ENCODE assay signal across 8 mouse cellular contexts in the genomic region with DNA sequence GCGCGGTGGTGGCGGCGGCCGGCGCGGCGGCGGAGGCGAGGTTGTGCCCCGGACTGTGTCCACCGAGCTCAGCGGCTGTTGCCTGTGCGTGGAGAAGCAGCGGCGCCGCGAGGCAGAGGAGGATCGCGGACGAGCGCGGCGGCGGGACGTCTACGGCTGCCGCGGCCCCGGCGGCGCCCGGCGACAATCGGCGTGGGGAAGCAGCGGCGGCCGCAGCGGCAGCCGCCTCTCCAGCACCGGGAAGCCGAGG. TPM values are rescaled to one million over a fixed set of nuclear protein-coding genes. Genes with fewer than 3 reads are reported as not detected.
DNase-seq lines count a peak whose midpoint lies in the region; ATAC-seq and TF ChIP-seq lines count a peak whose summit lies in the region.

A gene (plus strand): TSS at position 15 of the 250 bp plus-strand sequence.

- no peak for TF ChIP-seq CTCF in thymus, adult 2 months (IDR thresholded peaks at IDR 0.05; ENCODE audit: borderline replicate concordance, control insufficient read depth, extremely low read depth, insufficient read depth, low read length, poor library complexity)

- H3K9ac ChIP-seq in limb, embryonic 15.5 days: peak within 1 kb of the TSS; percentile 85
- H3K9ac ChIP-seq in stomach, embryonic 15.5 days: peak within 1 kb of the TSS; percentile 73

- peaks cover 4% of the 10 kb centered on the region for H3K4me1 ChIP-seq in thymus, adult 2 months (replicated peaks; ENCODE audit: control insufficient read depth, insufficient read depth, low read length)
- peaks cover 17% of the 10 kb centered on the region for H3K4me1 ChIP-seq in limb, embryonic 15.5 days
- no peaks in the 10 kb centered on the region; the same call in 1 of the 2 replicates for H3K4me1 ChIP-seq in stomach, embryonic 15.5 days

- H3K36me3 ChIP-seq in thymus, adult 2 months (ENCODE audit: control insufficient read depth, insufficient read depth, low read length): no peaks in the 10 kb centered on the region
- no peaks in the 10 kb centered on the region for H3K36me3 ChIP-seq in limb, embryonic 15.5 days
- no peaks in the 10 kb centered on the region for H3K36me3 ChIP-seq in stomach, embryonic 15.5 days

- H3K27ac ChIP-seq in thymus, adult 2 months (ENCODE audit: control insufficient read depth, insufficient read depth, low read length): no peak within 1 kb of the TSS
- H3K27ac ChIP-seq in limb, embryonic 15.5 days: peak within 1 kb of the TSS; percentile 96
- H3K27ac ChIP-seq in stomach, embryonic 15.5 days: peak within 1 kb of the TSS; percentile 96

- peak within 1 kb of the TSS; percentile 74 for H3K4me2 ChIP-seq in limb, embryonic 15.5 days
- peak within 1 kb of the TSS; percentile 67 for H3K4me2 ChIP-seq in stomach, embryonic 15.5 days

- TF ChIP-seq POLR2A in thymus, adult 2 months (IDR thresholded peaks at IDR 0.05; ENCODE audit: control insufficient read depth, extremely low read depth, insufficient read depth, low read length, poor library complexity): no peak

- intact Hi-C loops in heart, postnatal 36 days (cut with DNase I): loop anchor here (2.0 to 10.0 kb wide), 4 partner anchors 35 to 785 kb away; no protein-coding TSS in a partner anchor

- H3K27me3 ChIP-seq in thymus, adult 2 months (ENCODE audit: control insufficient read depth, insufficient read depth, low read length): peaks cover 4% of the 10 kb centered on the region; the same call in 1 of the 2 replicates
- H3K27me3 ChIP-seq in limb, embryonic 15.5 days: no peaks in the 10 kb centered on the region
- no peaks in the 10 kb centered on the region for H3K27me3 ChIP-seq in stomach, embryonic 15.5 days (replicated peaks)

- 0% methylated on average over 30 of the region's 43 CpGs for WGBS in thymus, adult 2 months
- WGBS in limb, embryonic 15.5 days: 0% methylated on average over 32 of the region's 43 CpGs
- under 1% methylated on average over 34 of the region's 43 CpGs for WGBS in stomach, embryonic 15.5 days

- ATAC-seq in erythroid progenitor cell, adult 5-6 weeks (replicated peaks; ENCODE audit: low FRiP score, poor library complexity, severe bottlenecking): no peak
- ATAC-seq in limb, embryonic 15.5 days (ENCODE audit: insufficient number of reproducible peaks, low FRiP score, low TSS enrichment, low read depth): 0 out of 2 replicates have a peak, but pooled peaks have one; percentile 2
- ATAC-seq in stomach, embryonic 15.5 days (ENCODE audit: insufficient read depth, low FRiP score, low read depth): no peak; the same call in 1 of the 2 replicates

- peak within 1 kb of the TSS; percentile 93 for H3K4me3 ChIP-seq in thymus, adult 2 months (ENCODE audit: control insufficient read depth, insufficient read depth, low read length)
- H3K4me3 ChIP-seq in limb, embryonic 15.5 days: peak within 1 kb of the TSS; percentile 96
- H3K4me3 ChIP-seq in stomach, embryonic 15.5 days (replicated peaks): peak within 1 kb of the TSS; percentile 68

- no peaks in the 10 kb centered on the region for H3K9me3 ChIP-seq in limb, embryonic 15.5 days
- no peaks in the 10 kb centered on the region for H3K9me3 ChIP-seq in stomach, embryonic 15.5 days

- DNase-seq in thymus, adult 2 months: no peak
- DNase-seq in thymus, postnatal 25 days: no peak
- DNase-seq in heart, postnatal 36 days: no peak
- no peak for DNase-seq in right cerebral cortex, adult 18-20 months
- DNase-seq in thymus, adult 18-20 months: no peak

RNA-seq across cellular contexts. Expression of the gene that starts here (rescaled TPM):
- polyA plus RNA-seq in thymus, adult 2 months (2012; rRNA removed): 5.6 and 12.3 TPM in 2 replicates
- 15.1 and 16.3 TPM in 2 replicates for total RNA-seq in erythroid progenitor cell, adult 5-6 weeks (2015; ENCODE audit: low replicate concordance)
- 9.8 and 11.8 TPM in 2 replicates for total RNA-seq in erythroid progenitor cell, adult 5-6 weeks (2017; ENCODE audit: low replicate concordance)
- 10 to 100 TPM; 47.8 to 48.3 TPM for total RNA-seq in heart, postnatal 36 days (2021)
- 55.4 and 60.8 TPM in 2 replicates for polyA plus RNA-seq in limb, embryonic 15.5 days (2015; fragmentation: Nextera tagmentation; extraction: Ambion mirVana)
- 53.5 and 54.9 TPM in 2 replicates for polyA plus RNA-seq in stomach, embryonic 15.5 days (2015; fragmentation: Nextera tagmentation; extraction: Ambion mirVana)
